Mouse (Mus musculus): ENCODE measurements around the gene Gm11273.

- TF ChIP-seq POLR2A (IDR thresholded peaks at IDR 0.05; ENCODE audit: borderline replicate concordance, extremely low read depth, insufficient read depth, insufficient read length, poor library complexity, severe bottlenecking), result no peak
- no peak for TF ChIP-seq CTCF (IDR thresholded peaks at IDR 0.05; ENCODE audit: borderline replicate concordance, extremely low read depth, insufficient read depth, insufficient read length)
Observed at GRCm38 (mm10) chr13:21456347-21456746, 44.9 kb downstream of the Gm11273 start.
